Mouse (Mus musculus) left cerebral cortex, postnatal 36 days (tissue): ENCODE data around the gene Txndc15. TPM values are rescaled to one million over a fixed set of nuclear protein-coding genes. Genes with fewer than 3 reads are reported as not detected.

Experiments used
- DNase-seq, 2 experiments: peaks; one replicate each; pipeline ENCODE4 v3.0.0; 2021 to 2022; ENCODE audit warnings: low spot score in 2 of 2, mixed read lengths in 1 of 2
- intact Hi-C: fragments of 180-260 bp; cut with DNase I; formaldehyde crosslinking; loops from one replicate; pipeline ENCODE4 v1.15.1; 2025
- total RNA-seq, 2 experiments: library from RNA; stranded (reverse); gene quantifications; 2 replicates each; pipeline ENCODE4 v1.2.3; 2021

Gene Txndc15
- total RNA-seq, 2 experiments from 2014 or later, result 75.6 to 76.2 TPM

DNA sequence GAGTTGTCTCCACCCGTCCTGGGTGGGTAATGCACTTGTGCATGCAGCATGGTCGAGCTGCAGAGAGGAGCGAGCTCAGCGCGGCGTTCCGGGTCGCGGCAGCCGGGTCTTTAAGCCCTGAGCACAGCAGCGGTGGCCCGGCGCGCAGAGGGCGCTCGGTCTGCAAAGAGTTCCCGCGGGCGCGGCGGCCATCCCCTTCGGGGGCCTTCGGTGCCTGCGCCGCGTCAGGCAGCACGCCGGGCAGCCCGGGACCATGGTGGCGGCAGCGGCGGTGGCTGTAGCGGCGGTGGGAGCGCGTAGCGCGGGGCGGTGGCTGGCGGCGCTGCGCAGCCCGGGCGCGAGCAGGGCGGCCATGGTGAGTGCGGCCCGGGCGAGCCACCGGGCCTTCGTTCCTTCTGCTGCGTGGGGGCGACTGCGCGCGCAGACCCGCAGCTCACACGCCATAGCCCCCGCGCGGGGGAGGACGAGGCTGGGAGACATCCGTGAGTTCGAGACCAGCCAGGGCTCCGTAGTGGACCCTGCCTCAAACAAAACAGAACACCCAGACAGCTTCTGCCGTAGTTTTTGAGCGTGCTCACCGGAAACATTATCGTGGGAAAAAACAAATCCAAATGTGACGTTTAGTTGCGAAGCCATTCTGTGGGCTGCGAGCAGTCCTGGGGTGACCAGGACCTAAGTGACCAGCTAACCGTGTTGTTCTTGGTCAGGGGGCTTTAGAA, 12.8 kb downstream of the Txndc15 start, which contains the start of gene Pcbd2:
Gene Pcbd2 (plus strand): TSS at position 249 of the 719 bp plus-strand sequence.
- peak; percentile 83 to 89 for DNase-seq
- intact Hi-C loops, result loop anchor here (1.0 to 5.0 kb wide), 2 partner anchors 35 to 125 kb away; no protein-coding TSS in a partner anchor

DNA sequence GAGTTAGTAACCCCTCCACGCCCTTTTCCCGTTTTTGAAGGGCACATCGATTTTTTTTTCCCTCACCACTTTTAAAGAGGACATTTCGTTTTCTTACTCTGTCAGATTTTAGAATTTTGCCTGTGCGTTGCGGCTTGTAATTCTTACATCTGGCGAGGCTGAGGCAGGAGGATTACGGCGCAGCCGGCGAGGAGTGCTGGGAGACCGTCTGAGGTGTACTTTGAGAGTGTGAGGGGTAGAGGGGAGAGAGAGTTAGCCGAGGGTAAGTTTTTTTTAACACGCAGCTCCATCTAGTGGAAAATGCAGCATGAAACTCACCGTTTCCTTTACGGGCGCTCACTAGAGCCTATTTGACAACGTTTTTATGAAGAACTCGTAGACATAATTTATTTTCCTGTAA, 13.4 kb downstream of the Txndc15 start:
- peak; percentile 50 to 54 for DNase-seq
- intact Hi-C loops, result loop anchor here (1.0 to 5.0 kb wide), 2 partner anchors 36 to 126 kb away; no protein-coding TSS in a partner anchor

- intact Hi-C loops, result no loop called here
- DNase-seq, result no peak
Measured at GRCm38 (mm10) chr13:55730716-55731115, 16.3 kb downstream of the Txndc15 start.

GRCm38 (mm10) chr13:55732121-55732520, 17.7 kb downstream of the Txndc15 start:
- DNase-seq, result no peak
- intact Hi-C loops, result no loop called here

DNA sequence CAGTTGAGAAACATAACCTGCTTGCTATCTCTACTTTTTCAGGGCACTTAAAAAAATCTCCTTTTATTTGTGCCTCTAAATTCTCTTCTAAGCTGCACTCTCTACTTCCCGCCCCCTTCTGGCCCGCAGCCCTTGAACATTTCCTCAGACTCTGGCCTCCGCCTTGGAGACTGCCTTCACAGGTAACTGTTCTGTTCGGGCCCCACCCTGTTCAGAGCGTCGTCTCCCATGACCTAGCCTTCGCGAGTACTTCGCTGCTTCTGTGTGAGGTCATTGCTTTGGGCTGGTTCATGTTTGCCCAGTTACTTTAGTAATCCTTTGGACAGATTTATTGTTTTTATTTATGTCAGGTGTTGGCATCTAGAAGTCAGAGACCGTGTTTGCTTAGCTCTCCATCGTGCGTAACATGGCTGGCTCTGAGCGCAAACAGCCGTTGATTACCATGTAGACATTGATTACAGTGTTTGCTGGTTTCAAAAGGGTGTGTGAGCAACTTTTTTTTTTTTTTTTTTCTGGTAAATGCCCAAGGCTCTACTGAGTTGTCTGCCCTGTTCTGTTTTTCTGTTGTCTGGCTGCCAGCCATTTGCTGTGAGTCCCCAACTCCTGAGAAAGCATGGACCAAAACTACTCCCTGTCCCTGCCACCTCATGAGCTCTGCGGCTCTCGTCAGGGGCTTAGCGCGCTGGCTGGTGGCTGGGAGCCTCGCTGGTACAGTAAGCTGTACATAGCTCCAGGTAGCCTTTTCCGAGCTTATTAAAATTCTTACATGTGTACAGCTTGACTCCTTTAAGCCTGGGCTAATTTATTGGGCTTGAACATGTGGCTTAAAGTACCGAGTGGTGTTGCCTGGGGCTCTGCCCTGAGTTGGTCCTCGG, 19.4 kb downstream of the Txndc15 start:
- intact Hi-C loops, result no loop called here
- DNase-seq, result no peak

GRCm38 (mm10) chr13:55737885-55738284, 23.4 kb downstream of the Txndc15 start:
- intact Hi-C loops, result no loop called here
- DNase-seq, result no peak

GRCm38 (mm10) chr13:55742306-55742705, 27.9 kb downstream of the Txndc15 start:
- DNase-seq, result peak in 1 of 2 experiments; percentile 22
- intact Hi-C loops, result no loop called here

DNA sequence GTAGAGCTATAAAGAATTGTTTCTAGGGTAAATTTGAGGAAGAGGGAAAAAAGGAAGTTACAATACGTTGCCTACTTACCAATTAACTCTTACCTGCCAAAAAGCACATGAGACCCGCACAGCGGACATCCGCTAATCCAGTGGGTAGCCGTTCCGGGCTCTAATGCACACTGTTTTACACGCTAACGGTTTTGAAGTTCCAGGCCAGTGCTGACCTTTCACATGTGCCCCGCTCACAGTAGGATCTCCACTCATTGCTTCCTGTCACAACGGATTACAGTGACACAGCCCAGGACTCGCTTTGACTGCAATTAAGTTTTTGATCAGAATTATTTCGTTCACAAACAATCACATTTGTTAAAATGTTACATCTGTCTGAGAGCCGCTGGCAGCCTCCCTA, 39.9 kb downstream of the Txndc15 start:
- intact Hi-C loops, result no loop called here
- DNase-seq, result no peak

GRCm38 (mm10) chr13:55756789-55757188, 42.3 kb downstream of the Txndc15 start:
- no peak for DNase-seq
- intact Hi-C loops, result no loop called here

DNA sequence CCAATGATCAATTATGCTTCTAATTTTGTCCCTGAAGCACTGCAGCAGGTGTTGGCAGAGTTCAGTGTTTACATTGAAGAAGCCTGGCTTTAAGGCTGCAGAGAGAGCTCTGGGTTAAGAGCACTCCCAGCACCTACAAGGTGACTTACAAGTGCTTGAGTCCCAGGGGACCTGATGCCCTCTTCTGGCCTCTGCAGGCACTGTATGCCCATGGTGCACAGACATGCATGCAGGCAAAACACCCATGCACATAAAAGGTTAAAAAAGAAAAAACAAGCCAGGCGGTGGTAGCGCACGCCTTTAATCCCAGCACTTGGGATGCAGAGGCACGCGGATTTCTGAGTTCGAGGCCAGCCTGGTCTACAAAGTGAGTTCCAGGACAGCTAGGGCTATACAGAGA, 43.2 kb downstream of the Txndc15 start:
- no peak for DNase-seq
- intact Hi-C loops, result no loop called here

GRCm38 (mm10) chr13:55760576-55760975, 46.1 kb downstream of the Txndc15 start:
- intact Hi-C loops, result no loop called here
- no peak for DNase-seq

- DNase-seq, result no peak
- intact Hi-C loops, result no loop called here
Measured at GRCm38 (mm10) chr13:55761486-55761885, 47.0 kb downstream of the Txndc15 start.

GRCm38 (mm10) chr13:55774352-55774751, 59.9 kb downstream of the Txndc15 start:
- intact Hi-C loops, result no loop called here
- DNase-seq, result no peak

DNA sequence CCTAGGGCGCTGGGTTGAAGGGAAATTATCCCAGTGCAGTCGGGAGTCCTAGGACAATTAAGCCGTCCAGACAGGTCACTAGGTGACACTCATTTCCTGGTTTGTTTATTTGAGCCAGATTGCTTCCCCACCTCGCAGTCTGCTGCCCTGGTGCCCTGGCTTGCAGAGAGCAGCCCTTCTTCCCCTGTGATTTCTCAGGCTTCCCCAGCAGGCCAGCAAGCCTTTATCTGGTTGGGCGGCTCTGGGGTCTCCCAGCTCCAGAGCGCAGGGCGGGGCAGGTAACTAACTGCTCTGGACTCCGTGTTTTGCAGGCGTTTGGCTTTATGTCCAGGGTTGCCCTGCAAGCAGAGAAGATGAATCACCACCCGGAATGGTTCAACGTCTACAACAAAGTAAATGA, 60.6 kb downstream of the Txndc15 start:
- intact Hi-C loops, result no loop called here

More for the DNA sequence above, 60.6 kb downstream of the Txndc15 start:
- no peak for DNase-seq

Other genes with a start within 250 kb of the Txndc15 start
- 100 to 1,000 TPM; 247 to 314 TPM for gene Dbn1, start 226.5 kb upstream of the Txndc15 start, total RNA-seq
- gene Pdlim7, start 201.0 kb upstream of the Txndc15 start, total RNA-seq, result 100 to 1,000 TPM in 1 of 2 experiments, 10 to 100 TPM in 1; 82.1 to 101 TPM
- gene Dok3, start 185.4 kb upstream of the Txndc15 start, total RNA-seq, result 10 to 100 TPM in 1 of 2 experiments, 1 to 10 TPM in 1; 5.5 to 14.0 TPM
- 10 to 100 TPM; 53.1 to 63.9 TPM for gene Ddx41, start 178.0 kb upstream of the Txndc15 start, total RNA-seq
- 10 to 100 TPM; 61.1 to 99.5 TPM for gene Fam193b, start 143.5 kb upstream of the Txndc15 start, total RNA-seq
- 100 to 1,000 TPM; 133 to 138 TPM for gene Tmed9, start 140.9 kb upstream of the Txndc15 start, total RNA-seq
- 10 to 100 TPM; 26.2 to 26.4 TPM for gene B4galt7, start 114.8 kb upstream of the Txndc15 start, total RNA-seq
- 10 to 100 TPM; 49.9 to 50.8 TPM for gene Caml, start 91.6 kb upstream of the Txndc15 start, total RNA-seq
- gene Ddx46, start 79.6 kb upstream of the Txndc15 start, total RNA-seq, result 10 to 100 TPM; 40.5 to 52.9 TPM
- gene B230219D22Rik, start 21.5 kb upstream of the Txndc15 start, total RNA-seq, result 10 to 100 TPM; 79.7 to 81.6 TPM
- 10 to 100 TPM; 27.0 to 28.6 TPM for gene Pcbd2, start 12.7 kb downstream of the Txndc15 start, total RNA-seq
- under 1 TPM; 0.25 to 0.29 TPM for gene Catsper3, start 69.9 kb downstream of the Txndc15 start, total RNA-seq
- gene Pitx1, start 121.5 kb downstream of the Txndc15 start, total RNA-seq, result not detected